Mouse (Mus musculus): ENCODE results near the gene Fkbp5. TPM values are rescaled to one million over a fixed set of nuclear protein-coding genes. Genes with fewer than 3 reads are reported as not detected.

Gene Fkbp5
- polyA plus RNA-seq, 1 experiment, result 26.1 TPM

GRCm38 (mm10) chr17:28428474-28429258 is 88.7 kb downstream of the Fkbp5 start:
- H3K27ac ChIP-seq (ENCODE audit: insufficient read depth, low read length), result no peak overlapping the region
- no peak for DNase-seq (ENCODE audit: low read depth in 1 of 2, low spot score in 2 of 2)

DNA sequence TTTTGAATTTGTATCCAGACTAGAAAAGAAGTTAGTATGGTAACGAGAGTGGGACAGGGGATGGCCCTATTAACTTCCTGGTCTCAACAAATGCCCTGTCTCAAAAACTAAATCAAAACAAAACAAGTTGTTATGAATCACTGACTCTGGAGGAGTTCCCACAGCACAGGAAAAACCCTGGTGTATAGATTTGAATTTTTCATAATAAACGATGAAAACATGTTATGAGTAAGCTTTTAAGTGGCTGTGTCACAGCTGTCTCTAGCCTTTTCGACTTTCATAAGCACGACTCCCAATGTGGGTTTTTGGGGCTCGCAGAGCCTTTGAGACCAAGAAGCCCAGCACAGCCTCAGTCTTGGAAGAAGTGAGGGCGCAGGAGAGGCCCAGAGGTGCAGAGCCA is 89.7 kb downstream of the Fkbp5 start:
- no peak for DNase-seq (ENCODE audit: low read depth in 1 of 2, low spot score in 2 of 2)
- no peaks in the 10 kb centered on the region for H3K4me1 ChIP-seq (ENCODE audit: control insufficient read depth, insufficient read depth, insufficient read length)
- H3K4me3 ChIP-seq (ENCODE audit: extremely low read depth, insufficient read depth, insufficient read length), result no peak overlapping the region
- H3K27me3 ChIP-seq (ENCODE audit: control insufficient read depth, insufficient read depth, low read length), result no peaks in the 10 kb centered on the region
- H3K36me3 ChIP-seq (ENCODE audit: control insufficient read depth, insufficient read depth, low read length), result peaks cover 1% of the 10 kb centered on the region; the same call in 1 of the 2 replicates
- no peak for TF ChIP-seq CTCF (IDR thresholded peaks at IDR 0.05; ENCODE audit: extremely low read depth, insufficient read depth, insufficient read length, insufficient replicate concordance)
- TF ChIP-seq POLR2A (IDR thresholded peaks at IDR 0.05; ENCODE audit: low read depth, low read length), result no peak
- WGBS, result 78% methylated on average over 6 of the region's 6 CpGs
- 0 out of 2 replicates have a peak overlapping the region, but pooled peaks have one; percentile 3 for H3K27ac ChIP-seq (ENCODE audit: insufficient read depth, low read length)

More at GRCm38 (mm10) chr17:28428474-28429258, 88.7 kb downstream of the Fkbp5 start:
- no peak for TF ChIP-seq CTCF (IDR thresholded peaks at IDR 0.05; ENCODE audit: extremely low read depth, insufficient read depth, insufficient read length, insufficient replicate concordance)
- TF ChIP-seq POLR2A (IDR thresholded peaks at IDR 0.05; ENCODE audit: low read depth, low read length), result no peak
- no peaks in the 10 kb centered on the region for H3K4me1 ChIP-seq (ENCODE audit: control insufficient read depth, insufficient read depth, insufficient read length)
- H3K36me3 ChIP-seq (ENCODE audit: control insufficient read depth, insufficient read depth, low read length), result peaks cover 1% of the 10 kb centered on the region; the same call in 1 of the 2 replicates
- WGBS, result 76% methylated on average over 15 of the region's 15 CpGs
- H3K27me3 ChIP-seq (ENCODE audit: control insufficient read depth, insufficient read depth, low read length), result no peaks in the 10 kb centered on the region
- no peak overlapping the region for H3K4me3 ChIP-seq (ENCODE audit: extremely low read depth, insufficient read depth, insufficient read length)

DNA sequence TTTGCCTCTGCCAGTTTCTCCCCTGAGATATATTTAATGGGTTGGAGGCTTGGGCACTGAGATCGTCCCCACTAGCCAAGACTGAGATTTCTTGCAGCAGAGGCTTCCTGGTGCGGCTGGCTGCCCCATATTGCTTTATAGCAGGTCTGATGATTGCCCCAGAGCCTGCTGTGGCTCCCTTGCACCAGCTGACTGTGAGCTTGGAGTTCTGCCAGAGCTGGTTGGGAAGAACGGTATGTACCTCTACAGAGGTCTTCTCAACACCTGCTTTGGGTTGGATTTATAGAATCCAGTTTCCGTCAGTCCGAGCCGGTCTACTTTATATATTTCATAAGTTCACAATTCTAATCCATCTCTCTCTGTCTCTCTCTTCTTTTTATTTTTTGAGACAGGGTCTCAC is 93.0 kb downstream of the Fkbp5 start:
- Histone ChIP-seq H3K4me1 (ENCODE audit: control insufficient read depth, insufficient read depth, insufficient read length) (peaks cover 6% of the 10 kb centered on the region; the same call in 1 of the 2 replicates), H3K36me3 (ENCODE audit: control insufficient read depth, insufficient read depth, low read length) (peaks cover 1% of the 10 kb centered on the region; the same call in 1 of the 2 replicates), H3K27me3 (ENCODE audit: control insufficient read depth, insufficient read depth, low read length) (no peaks in the 10 kb centered on the region), H3K4me3 (ENCODE audit: extremely low read depth, insufficient read depth, insufficient read length) (no peak overlapping the region), H3K27ac (ENCODE audit: insufficient read depth, low read length) (no peak overlapping the region)
- DNase-seq (ENCODE audit: low read depth in 1 of 2, low spot score in 2 of 2), result no peak
- 93% methylated on average over 6 of the region's 6 CpGs for WGBS
- TF ChIP-seq POLR2A (IDR thresholded peaks at IDR 0.05; ENCODE audit: low read depth, low read length) (no peak), CTCF (IDR thresholded peaks at IDR 0.05; ENCODE audit: extremely low read depth, insufficient read depth, insufficient read length, insufficient replicate concordance) (no peak)

- no peak for TF ChIP-seq POLR2A (IDR thresholded peaks at IDR 0.05; ENCODE audit: low read depth, low read length)
- no peak for TF ChIP-seq CTCF (IDR thresholded peaks at IDR 0.05; ENCODE audit: extremely low read depth, insufficient read depth, insufficient read length, insufficient replicate concordance)
- Histone ChIP-seq H3K36me3 (ENCODE audit: control insufficient read depth, insufficient read depth, low read length) (no peaks in the 10 kb centered on the region; the same call in 1 of the 2 replicates), H3K27ac (ENCODE audit: insufficient read depth, low read length) (peak overlapping the region; percentile 68), H3K4me1 (ENCODE audit: control insufficient read depth, insufficient read depth, insufficient read length) (peaks cover 8% of the 10 kb centered on the region; the same call in 1 of the 2 replicates), H3K27me3 (ENCODE audit: control insufficient read depth, insufficient read depth, low read length) (no peaks in the 10 kb centered on the region), H3K4me3 (ENCODE audit: extremely low read depth, insufficient read depth, insufficient read length) (no peak overlapping the region)
- 84% methylated on average over 5 of the region's 5 CpGs for WGBS
- DNase-seq (ENCODE audit: low read depth in 1 of 2, low spot score in 2 of 2), result no peak
These were observed 96.3 kb downstream of the Fkbp5 start for GRCm38 (mm10) chr17:28421071-28421470.

- DNase-seq (ENCODE audit: low read depth in 1 of 2, low spot score in 2 of 2), result no peak
- Histone ChIP-seq H3K4me1 (ENCODE audit: control insufficient read depth, insufficient read depth, insufficient read length) (peaks cover 8% of the 10 kb centered on the region; the same call in 1 of the 2 replicates), H3K36me3 (ENCODE audit: control insufficient read depth, insufficient read depth, low read length) (peaks cover 2% of the 10 kb centered on the region), H3K27ac (ENCODE audit: insufficient read depth, low read length) (peak overlapping the region; percentile 68), H3K27me3 (ENCODE audit: control insufficient read depth, insufficient read depth, low read length) (no peaks in the 10 kb centered on the region), H3K4me3 (ENCODE audit: extremely low read depth, insufficient read depth, insufficient read length) (no peak overlapping the region)
- 30% methylated on average over 12 of the region's 12 CpGs for WGBS
- TF ChIP-seq POLR2A (IDR thresholded peaks at IDR 0.05; ENCODE audit: low read depth, low read length) (no peak), CTCF (IDR thresholded peaks at IDR 0.05; ENCODE audit: extremely low read depth, insufficient read depth, insufficient read length, insufficient replicate concordance) (no peak)
These were observed 96.9 kb downstream of the Fkbp5 start for GRCm38 (mm10) chr17:28420229-28421051.

- H3K27ac ChIP-seq (ENCODE audit: insufficient read depth, low read length), result peak overlapping the region; percentile 15; the same call in 1 of the 2 replicates
- DNase-seq (ENCODE audit: low read depth in 1 of 2, low spot score in 2 of 2), result no peak
These were observed 97.7 kb downstream of the Fkbp5 start for GRCm38 (mm10) chr17:28419636-28420035.

More at GRCm38 (mm10) chr17:28419636-28420035, 97.7 kb downstream of the Fkbp5 start:
- 84% methylated on average over 6 of the region's 6 CpGs for WGBS
- H3K4me1 ChIP-seq (ENCODE audit: control insufficient read depth, insufficient read depth, insufficient read length), result peaks cover 8% of the 10 kb centered on the region; the same call in 1 of the 2 replicates
- no peak overlapping the region for H3K4me3 ChIP-seq (ENCODE audit: extremely low read depth, insufficient read depth, insufficient read length)
- TF ChIP-seq POLR2A (IDR thresholded peaks at IDR 0.05; ENCODE audit: low read depth, low read length), result no peak
- no peak for TF ChIP-seq CTCF (IDR thresholded peaks at IDR 0.05; ENCODE audit: extremely low read depth, insufficient read depth, insufficient read length, insufficient replicate concordance)
- H3K36me3 ChIP-seq (ENCODE audit: control insufficient read depth, insufficient read depth, low read length), result peaks cover 3% of the 10 kb centered on the region
- no peaks in the 10 kb centered on the region for H3K27me3 ChIP-seq (ENCODE audit: control insufficient read depth, insufficient read depth, low read length)

Measured in spleen, adult 2 months (tissue).